Mouse (Mus musculus): ENCODE results near the gene Fscn2.
"Not testable (repeated sequence)": the region's sequence is repeated elsewhere in the genome, so short reads cannot be mapped to it uniquely, and the experiment has no call there.

Gene Fscn2

GRCm38 (mm10) chr11:120397602-120398001, 36.3 kb downstream of the Fscn2 start:
- no peak for DNase-seq (ENCODE audit: low read depth, low spot score)

- DNase-seq (ENCODE audit: low read depth, low spot score) = no peak
Observed at GRCm38 (mm10) chr11:120399319-120399718, 38.0 kb downstream of the Fscn2 start.

GRCm38 (mm10) chr11:120404814-120405213, 43.5 kb downstream of the Fscn2 start:
- DNase-seq (ENCODE audit: low read depth, low spot score) = no peak

- no peak for DNase-seq (ENCODE audit: low read depth, low spot score)
Observed at GRCm38 (mm10) chr11:120405867-120406266, 44.5 kb downstream of the Fscn2 start.

- DNase-seq (ENCODE audit: low read depth, low spot score) = no peak
Observed at GRCm38 (mm10) chr11:120406445-120406844, 45.1 kb downstream of the Fscn2 start.

- DNase-seq (ENCODE audit: low read depth, low spot score) = not testable (repeated sequence)
Observed at GRCm38 (mm10) chr11:120413621-120414020, 52.3 kb downstream of the Fscn2 start.
